9 mouse cellular contexts compared by ENCODE assay signal in the genomic region with DNA sequence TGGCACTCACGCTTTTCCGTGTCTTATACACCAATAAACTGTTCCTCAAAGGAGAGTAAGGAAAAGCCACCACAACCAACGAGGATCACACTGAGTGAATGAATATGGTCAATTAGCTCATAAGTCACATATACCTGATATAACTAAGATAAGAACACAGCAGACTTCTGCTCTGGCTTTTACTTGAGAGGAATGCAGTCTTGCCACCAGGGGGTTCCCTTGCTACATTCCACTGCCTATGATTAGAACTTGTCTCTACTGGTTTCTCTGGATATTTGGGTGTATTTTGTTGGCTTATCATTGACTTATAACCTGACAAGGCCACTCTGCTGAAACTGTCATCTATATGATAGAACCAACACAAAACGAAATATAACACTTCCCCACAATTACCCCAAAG. TPM values are rescaled to one million over a fixed set of nuclear protein-coding genes. Genes with fewer than 3 reads are reported as not detected.
DNase-seq lines count a peak whose midpoint lies in the region; ATAC-seq lines count a peak whose summit lies in the region.
"Had no signal": no experiment of that assay in that cellular context is flagged by ENCODE, and none has a peak within 500 bp of the region (broad histone marks: within the 10 kb centered on the region; RNA-seq: fewer than 3 reads in every experiment).

No protein-coding gene starts in this region.

- H3K4me2 ChIP-seq in hindbrain, embryonic 11.5 days (replicated peaks; ENCODE audit: low read depth, low read length): no peak overlapping the region

- peak; percentile 17 for DNase-seq in hindbrain, embryonic 11.5 days (ENCODE audit: low spot score)
- DNase-seq in hindbrain, embryonic 10.5 days (ENCODE audit: low spot score): no peak
- DNase-seq in NIH3T3 (ENCODE audit: low read depth): peak; percentile 83
- peak; percentile 23 for DNase-seq in fibroblast of lung, adult 2 months (ENCODE audit: low read depth)
- DNase-seq in layer of hippocampus, postnatal 14 days (ENCODE audit: low spot score in 2 of 2): peak; percentile 9 to 48
- DNase-seq in right cerebral cortex, adult 18-20 months: peak; percentile 34
- DNase-seq in neural tube, embryonic 10.5 days (ENCODE audit: extremely low spot score, low spot score): no peak
- DNase-seq in cerebellum, adult 9-10 months: no peak

- H3K27ac ChIP-seq in hindbrain, embryonic 11.5 days (ENCODE audit: low read depth, low read length): no peak overlapping the region
- no peak overlapping the region for H3K27ac ChIP-seq in hindbrain, embryonic 10.5 days

- no peak overlapping the region for H3K4me3 ChIP-seq in hindbrain, embryonic 11.5 days (ENCODE audit: low read depth, low read length)
- no peak overlapping the region for H3K4me3 ChIP-seq in hindbrain, embryonic 10.5 days

- no peak overlapping the region for H3K9ac ChIP-seq in hindbrain, embryonic 11.5 days (ENCODE audit: low read depth, low read length)

- H3K9me3 ChIP-seq in hindbrain, embryonic 11.5 days (ENCODE audit: control insufficient read depth, low read length): no peaks in the 10 kb centered on the region
- no peaks in the 10 kb centered on the region for H3K9me3 ChIP-seq in hindbrain, embryonic 10.5 days

- H3K36me3 ChIP-seq in hindbrain, embryonic 11.5 days (ENCODE audit: control insufficient read depth, insufficient read depth, low read length): no peaks in the 10 kb centered on the region
- H3K36me3 ChIP-seq in hindbrain, embryonic 10.5 days: no peaks in the 10 kb centered on the region

- WGBS in hindbrain, embryonic 11.5 days: 76% methylated on average over 4 of the region's 4 CpGs
- WGBS in hindbrain, embryonic 10.5 days: 76% methylated on average over 4 of the region's 4 CpGs

- H3K4me1 ChIP-seq in hindbrain, embryonic 11.5 days (replicated peaks; ENCODE audit: control insufficient read depth, insufficient read depth, low read length): no peaks in the 10 kb centered on the region
- H3K4me1 ChIP-seq in hindbrain, embryonic 10.5 days (replicated peaks): no peaks in the 10 kb centered on the region

- H3K27me3 ChIP-seq in hindbrain, embryonic 11.5 days (ENCODE audit: control insufficient read depth, insufficient read depth, low read length): no peaks in the 10 kb centered on the region
- H3K27me3 ChIP-seq in hindbrain, embryonic 10.5 days (ENCODE audit: insufficient read depth, poor library complexity, severe bottlenecking): no peaks in the 10 kb centered on the region

- no peak for ATAC-seq in hindbrain, embryonic 11.5 days (ENCODE audit: low FRiP score)

RNA-seq across cellular contexts. Expression of gene Ifi44l, which starts 12.4 kb away (rescaled TPM):
- polyA plus RNA-seq in hindbrain, embryonic 11.5 days (2014; fragmentation: Nextera tagmentation; extraction: Ambion mirVana): not detected in 2 replicates
- not detected in 2 replicates for polyA plus RNA-seq in hindbrain, embryonic 10.5 days (2016; fragmentation: Nextera tagmentation; extraction: Ambion mirVana)
- total RNA-seq in layer of hippocampus, postnatal 14 days (2021): not detected
- total RNA-seq: heart, postnatal 14 days had no signal

RNA-seq across cellular contexts. Expression of gene Ifi44, which starts 25.3 kb away (rescaled TPM):
- polyA plus RNA-seq in hindbrain, embryonic 11.5 days (2014; fragmentation: Nextera tagmentation; extraction: Ambion mirVana): not detected in 2 replicates
- 0.05 TPM in 1 of 2 replicates, not detected in the other for polyA plus RNA-seq in hindbrain, embryonic 10.5 days (2016; fragmentation: Nextera tagmentation; extraction: Ambion mirVana)
- total RNA-seq in layer of hippocampus, postnatal 14 days (2021): not detected

Comparison
In these comparisons a context has a peak if more than half of its experiments do, and no peak if none do; other contexts are left out.
1. DNase-seq: peak in hindbrain, embryonic 11.5 days (single experiment), NIH3T3 (single experiment), fibroblast of lung, adult 2 months (single experiment), layer of hippocampus, postnatal 14 days (2 of 2) and right cerebral cortex, adult 18-20 months (single experiment); none in hindbrain, embryonic 10.5 days (single experiment), neural tube, embryonic 10.5 days (single experiment) and cerebellum, adult 9-10 months (single experiment).